Mouse (Mus musculus): Measurements from ENCODE around the gene Myl12a. TPM values are rescaled to one million over a fixed set of nuclear protein-coding genes. Genes with fewer than 3 reads are reported as not detected.

Myl12a gene
- total RNA-seq (2021), result 311 and 324 TPM in 2 replicates
- long read RNA-seq, experiment 1, transcript Myl12a-206 (4 exons, 1,937 nt), result major isoform, 321 of 358 reads
- long read RNA-seq, experiment 1, partial matches to known transcripts, result 32 of 358 reads
- long read RNA-seq, experiment 1, other reads (novel, unspliced or antisense), result 3 of 358 reads
- long read RNA-seq, experiment 2, transcript Myl12a-206 (4 exons, 1,937 nt), result major isoform, 292 of 323 reads
- long read RNA-seq, experiment 2, partial matches to known transcripts, result 7 of 323 reads
- long read RNA-seq, experiment 2, other reads (novel, unspliced or antisense), result 23 of 323 reads

GRCm38 (mm10) chr17:71002744-71003094 lies at the start of gene Myl12a:
Gene Myl12a, minus strand, starts transcription at chr17:71002878.
- DNase-seq, result no peak

- DNase-seq, result no peak
These were observed 46.6 kb upstream of the Myl12a start for GRCm38 (mm10) chr17:71049292-71049691.

DNA sequence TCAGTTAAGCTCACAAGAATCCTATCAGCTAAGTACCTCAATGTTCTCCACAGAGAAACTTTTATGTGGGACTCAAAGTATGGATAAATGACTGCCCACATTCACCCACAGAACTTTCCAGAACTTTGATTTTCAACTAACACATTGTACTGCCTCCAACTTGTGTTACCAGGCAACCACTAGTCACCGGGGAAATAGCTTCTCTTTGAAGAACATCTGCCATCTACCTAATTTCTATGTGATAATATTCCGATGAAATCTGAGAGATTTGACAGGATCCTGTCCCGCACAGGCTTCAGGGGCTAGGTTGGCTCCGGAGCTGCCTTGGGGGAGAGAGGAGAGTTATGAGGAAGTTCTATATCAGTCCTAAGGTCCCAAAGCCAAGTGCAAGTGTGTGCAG lies 44.2 kb upstream of the Myl12a start:
- no peak for DNase-seq

DNA sequence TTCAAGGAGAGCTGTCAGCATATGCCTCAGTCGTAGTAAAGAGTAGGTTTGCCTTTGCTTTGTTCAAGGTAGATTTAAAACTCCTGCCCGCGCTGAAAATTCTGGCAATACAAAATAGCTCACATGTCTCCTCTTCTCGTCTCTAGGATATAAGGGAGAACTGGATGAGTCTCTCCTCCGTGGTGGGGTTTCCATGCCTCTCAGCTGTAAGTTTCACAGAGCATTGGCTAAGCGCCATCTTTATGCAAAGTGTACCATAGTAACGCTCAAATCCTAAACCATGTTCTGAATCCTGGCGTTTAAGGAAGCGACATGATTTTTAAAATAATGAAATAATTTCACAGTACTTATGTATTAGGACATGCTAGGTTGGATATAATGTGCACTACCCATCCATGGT lies 42.9 kb upstream of the Myl12a start:
- no peak for DNase-seq

DNA sequence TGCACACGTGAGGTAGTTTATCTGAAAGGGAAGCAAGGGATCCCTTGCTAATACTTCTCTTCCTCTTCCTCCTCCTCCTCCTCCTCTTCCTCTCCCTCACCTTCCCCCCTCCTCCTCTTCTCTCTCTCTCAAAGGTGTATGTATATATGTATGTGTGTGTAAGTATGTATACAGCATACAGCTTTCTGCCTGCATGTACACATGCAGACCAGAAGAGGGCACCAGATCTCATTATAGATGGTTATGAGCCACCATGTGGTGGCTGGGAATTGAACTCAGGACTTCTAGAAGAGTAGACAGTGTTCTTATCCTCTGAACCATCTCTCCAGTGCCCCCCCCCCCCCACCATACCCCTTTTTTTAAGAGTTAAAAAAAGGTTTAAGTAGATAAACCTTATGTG lies 40.0 kb upstream of the Myl12a start:
- DNase-seq, result no peak

GRCm38 (mm10) chr17:71040582-71040880 lies 37.9 kb upstream of the Myl12a start:
- DNase-seq, result no peak

DNA sequence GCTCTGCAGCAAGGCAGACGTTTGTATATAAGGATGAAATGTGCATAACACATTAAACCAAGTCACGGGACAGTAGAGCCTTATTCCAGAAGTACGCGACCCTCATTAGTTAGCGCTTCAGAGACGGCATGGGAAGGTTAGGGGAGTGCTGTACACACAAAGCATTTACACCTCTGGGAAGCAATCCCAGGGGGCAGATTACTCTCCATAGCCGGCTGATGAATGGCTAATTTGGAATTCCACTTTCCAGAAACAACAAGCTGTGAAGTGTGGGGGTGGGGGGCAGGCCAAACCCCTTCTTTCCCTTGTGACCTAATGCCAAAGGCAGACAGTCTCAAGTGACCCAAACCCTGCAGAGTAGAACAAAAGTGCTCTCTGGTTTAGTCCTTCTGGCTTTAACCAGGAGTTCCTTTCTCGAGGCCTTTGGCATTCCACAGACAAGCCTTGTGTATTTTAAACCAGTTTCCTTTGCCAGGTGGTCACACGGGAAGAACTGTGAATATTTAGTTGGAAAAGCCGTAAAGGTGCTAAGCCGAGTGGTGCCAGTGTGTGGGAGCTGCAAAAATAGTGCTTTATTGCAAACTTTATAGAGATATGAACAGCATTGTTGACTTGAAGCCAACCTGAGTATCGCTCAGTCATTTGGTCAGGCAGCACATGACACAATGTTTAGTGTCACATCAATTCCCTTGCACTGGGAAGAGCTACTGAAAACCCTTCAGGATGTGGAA lies 37.3 kb upstream of the Myl12a start:
- no peak for DNase-seq

DNA sequence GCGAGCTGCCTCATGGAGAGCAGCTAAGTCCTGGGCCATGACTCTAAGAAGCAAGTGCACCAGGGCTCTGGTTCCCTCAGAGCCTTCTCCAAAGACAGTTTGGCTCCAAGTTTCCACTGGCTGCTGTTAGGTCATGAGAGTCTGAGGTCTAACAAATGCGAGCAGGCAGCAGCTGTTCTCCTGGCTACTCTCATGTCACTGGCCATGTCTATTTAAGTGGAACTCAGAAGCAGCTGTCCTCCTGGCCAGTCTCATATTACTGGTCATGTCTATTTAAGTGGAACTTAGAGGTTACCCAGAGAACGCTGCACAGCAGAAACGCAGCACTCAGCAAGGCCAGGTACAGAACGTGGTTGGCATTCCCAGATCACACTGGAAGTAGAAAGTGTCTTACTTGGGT lies 36.1 kb upstream of the Myl12a start:
- DNase-seq, result no peak

DNA sequence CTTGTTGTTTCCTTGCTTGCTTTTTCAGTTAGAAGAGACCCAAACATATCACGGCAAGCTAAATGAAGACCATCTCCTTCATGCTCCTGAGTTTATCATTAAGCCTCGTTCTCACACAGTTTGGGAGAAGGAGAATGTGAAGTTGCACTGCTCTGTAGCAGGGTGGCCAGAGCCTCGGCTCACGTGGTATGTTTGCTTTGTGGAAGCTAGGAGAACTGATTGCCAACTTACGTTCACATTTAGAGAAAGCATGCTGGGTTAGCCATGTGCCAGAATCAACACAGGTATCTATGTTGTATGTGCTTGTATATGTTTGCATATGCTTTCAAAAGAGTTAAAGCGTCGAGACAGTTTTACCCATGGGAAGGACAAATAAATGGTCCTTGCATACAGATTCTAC lies 34.5 kb upstream of the Myl12a start:
- DNase-seq, result no peak

GRCm38 (mm10) chr17:71034472-71034871 lies 31.8 kb upstream of the Myl12a start:
- DNase-seq, result no peak

DNA sequence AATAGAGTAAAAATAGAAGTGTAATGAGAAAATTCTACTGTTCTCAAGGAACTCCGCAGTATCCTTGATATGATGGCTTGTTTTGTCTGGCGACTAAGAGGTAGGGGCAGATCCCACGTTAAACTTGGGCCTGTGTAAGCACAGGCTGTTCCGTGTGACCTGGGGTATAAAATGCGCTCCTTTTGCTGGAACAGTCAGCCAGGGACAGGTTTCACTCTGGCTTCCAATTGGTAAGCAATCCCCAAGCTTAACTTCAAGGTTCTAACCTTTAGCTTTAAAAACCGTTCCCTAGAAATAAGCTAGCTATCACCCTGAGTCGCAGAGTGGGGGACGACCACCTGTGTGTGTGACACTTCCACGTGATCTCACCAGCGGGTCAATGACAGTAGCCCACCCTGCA lies 30.0 kb upstream of the Myl12a start:
- no peak for DNase-seq

DNA sequence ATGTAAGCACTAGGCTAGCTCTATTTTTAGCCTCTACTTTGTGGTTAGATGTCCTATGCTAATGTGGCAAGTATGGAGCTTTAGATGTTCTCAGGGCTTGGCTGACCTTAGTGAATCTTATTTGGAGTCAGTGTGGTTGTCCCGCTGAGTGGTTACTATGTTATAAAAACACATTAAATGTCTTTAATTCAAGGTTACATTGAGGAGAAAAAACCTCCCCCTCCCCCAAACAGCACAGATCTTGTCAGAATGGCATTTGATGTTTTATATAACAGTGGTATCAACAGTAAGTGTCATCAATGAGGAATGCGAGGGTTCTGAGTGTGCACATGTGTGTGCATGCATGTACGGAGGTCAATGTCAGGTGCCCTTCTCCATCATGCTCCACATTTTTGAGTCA lies 24.5 kb upstream of the Myl12a start:
- DNase-seq, result no peak

DNA sequence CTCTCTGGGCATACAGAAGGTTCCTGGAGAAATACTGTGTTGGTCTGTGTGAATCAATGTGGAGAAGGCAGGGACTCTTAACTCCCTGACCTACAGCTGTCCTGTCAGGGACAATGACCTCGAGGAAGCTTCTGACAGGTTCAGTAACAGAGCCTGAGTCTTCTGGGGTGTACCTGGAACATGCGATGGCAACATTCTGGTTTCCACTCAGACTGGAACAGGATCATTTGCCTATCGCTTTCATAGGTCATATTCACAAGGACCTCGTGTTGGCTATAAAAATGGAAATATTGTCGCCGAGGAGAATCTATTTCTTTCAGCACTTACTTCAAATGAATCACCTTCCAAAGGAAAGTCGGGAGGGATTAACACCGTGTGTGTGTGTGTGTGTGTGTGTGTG lies 23.2 kb upstream of the Myl12a start:
- no peak for DNase-seq

DNA sequence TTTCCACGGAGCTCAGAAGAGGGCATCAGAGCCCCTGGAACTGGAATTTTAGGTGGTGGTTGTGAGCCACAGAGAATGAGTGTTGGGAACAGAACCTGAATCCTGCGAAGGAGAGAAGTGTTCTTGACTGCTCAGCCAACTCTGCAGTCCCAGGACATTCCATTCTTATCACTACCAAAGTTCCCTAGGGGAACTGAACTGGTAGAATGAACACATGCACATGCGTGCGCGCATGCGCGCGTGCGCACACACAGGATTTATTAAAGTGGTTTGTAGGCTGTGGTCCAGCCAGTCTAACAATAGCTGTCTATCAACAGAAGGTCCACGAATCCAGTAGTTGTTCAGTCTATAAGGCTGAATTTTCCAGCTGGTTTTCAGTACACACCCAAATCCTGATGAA lies 21.4 kb upstream of the Myl12a start:
- no peak for DNase-seq

GRCm38 (mm10) chr17:71022841-71023240 lies 20.2 kb upstream of the Myl12a start:
- DNase-seq, result no peak

- DNase-seq, result no peak
These were observed 17.2 kb upstream of the Myl12a start for GRCm38 (mm10) chr17:71019860-71020259.

- no peak for DNase-seq
These were observed 16.6 kb upstream of the Myl12a start for GRCm38 (mm10) chr17:71019309-71019655.

DNA sequence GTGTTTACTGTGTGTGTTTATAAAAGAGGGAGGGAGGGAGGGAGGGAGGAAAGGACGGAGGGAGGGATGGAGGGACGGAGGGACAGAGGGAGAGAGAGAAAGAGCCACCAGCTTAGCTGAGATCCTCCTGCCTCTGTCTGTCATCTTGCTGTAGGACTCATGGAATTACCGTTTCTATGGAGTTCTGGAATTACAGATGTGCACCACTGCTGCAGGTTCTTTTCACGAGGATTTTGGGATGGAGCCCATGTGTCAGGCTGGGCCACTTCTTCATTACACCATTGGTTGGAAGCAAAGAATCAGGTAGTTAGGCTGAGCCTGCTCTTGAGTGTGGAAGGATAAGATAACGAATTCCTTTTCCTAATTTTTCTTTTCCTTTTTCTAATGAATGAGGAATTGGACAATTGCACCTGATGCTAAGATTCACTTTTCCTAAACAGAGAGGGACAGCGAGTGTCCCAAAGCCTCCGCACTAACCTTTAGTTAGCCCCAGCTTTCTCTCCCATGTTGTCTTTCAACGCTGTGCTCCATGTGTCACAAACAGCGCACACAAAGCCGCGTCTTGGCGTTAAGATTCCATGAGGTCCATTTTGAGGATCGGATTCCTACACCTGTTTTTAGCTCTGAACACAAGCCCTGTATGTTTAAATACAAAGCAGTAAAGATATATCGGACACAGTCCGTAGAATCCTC lies 16.1 kb upstream of the Myl12a start:
- no peak for DNase-seq

DNA sequence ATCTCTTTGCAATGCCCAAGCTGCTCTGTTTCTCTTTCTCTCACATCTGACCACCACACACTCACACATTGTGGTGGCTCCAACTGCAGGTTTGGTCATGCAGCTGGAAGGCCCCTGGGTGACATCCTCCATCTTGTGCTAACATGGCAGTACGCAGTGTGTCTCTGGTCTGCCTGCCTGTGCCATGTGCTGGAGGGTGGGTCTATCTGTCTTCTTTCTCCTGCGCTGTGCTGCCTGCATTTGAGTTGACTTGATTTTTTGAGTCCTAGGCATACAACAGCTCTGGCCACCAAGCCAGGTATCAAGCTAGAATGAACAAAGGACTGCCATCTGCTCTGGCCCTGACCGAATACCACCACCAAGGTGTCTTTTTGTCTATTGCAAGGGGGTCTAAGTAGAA lies 15.5 kb upstream of the Myl12a start:
- DNase-seq, result no peak

- DNase-seq, result no peak
These were observed 14.8 kb upstream of the Myl12a start for GRCm38 (mm10) chr17:71017457-71017998.

DNA sequence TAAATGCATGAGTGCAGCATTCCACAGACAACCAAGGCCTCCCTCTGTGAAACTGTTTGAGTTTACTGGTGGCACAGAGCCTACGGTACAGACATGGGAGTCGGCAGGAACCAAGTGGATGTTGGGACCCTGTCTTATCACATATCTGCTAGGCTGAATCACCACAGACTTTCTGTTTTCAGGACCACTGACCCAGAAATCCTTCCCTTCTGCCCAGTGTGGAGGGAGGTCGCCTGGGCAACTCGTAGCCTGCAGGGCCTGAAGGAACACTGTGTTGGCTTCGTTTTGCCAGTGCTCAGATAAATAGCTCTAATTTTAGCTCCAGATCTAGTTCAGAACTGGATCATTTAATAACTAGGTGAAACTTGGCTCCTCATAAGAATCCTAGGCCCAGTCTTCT lies 12.2 kb upstream of the Myl12a start:
- no peak for DNase-seq

DNA sequence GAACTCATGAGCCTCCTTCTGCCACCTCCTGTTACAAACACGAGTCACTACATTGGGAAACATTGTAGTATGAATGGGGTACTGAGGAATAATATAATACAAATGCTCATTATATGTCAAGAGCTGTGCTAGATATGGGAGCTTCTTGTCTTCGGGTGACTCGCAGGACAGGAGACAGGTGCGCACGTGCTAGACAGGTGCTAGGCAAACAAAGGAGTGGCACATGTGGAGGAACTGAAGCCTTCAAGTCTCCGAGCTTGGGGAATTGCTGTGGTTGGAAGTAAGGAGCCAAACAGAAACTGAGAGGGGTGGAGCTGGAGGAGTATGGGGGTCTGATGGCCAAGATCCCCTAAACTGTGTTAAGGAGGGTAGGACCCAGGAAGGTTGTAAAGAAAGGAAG lies 10.4 kb upstream of the Myl12a start:
- no peak for DNase-seq

DNA sequence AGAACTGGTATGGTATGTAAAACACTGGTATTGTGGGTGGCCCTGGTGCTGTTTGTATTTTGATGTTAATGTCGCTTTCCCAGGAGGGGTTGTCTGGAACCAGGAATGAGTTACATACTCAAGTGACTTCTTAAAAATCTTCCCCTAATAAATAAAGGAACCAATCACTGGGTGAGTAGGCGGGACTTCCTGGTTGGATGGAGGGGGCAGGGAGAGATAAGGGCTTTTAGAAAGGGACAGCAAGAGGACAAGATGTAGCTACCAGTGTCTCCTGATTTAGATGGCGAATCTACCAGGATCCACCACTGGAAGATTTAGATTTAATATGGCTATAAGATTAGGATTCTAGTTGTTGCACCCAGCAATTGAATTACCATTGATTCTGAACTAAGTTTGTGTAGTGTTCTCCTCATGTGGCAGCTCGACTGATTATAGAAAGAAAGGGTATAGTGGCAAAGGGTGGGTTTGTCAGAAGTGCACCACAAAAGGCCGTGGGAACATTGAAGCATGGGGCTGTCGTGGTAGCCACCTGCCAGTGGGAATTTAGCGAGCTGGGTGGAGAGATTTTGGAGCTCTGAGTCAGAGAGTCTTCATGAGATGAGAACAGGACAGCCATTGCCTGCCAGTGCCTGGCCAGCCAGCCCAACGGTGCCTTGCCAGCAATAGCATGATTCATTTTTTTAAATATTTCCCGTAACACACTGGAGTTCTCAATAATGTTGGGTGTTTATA lies 9.4 kb upstream of the Myl12a start:
- DNase-seq, result no peak
